Mouse (Mus musculus): ENCODE measurements around the gene Bin2. TPM values are rescaled to one million over a fixed set of nuclear protein-coding genes. Genes with fewer than 3 reads are reported as not detected.

The Bin2 gene
- polyA plus RNA-seq (2017; shearing (Covaris generic)): 759 TPM

GRCm38 (mm10) chr15:100669337-100669736 is at the start of gene Bin2:
Gene Bin2, minus strand, starts transcription at chr15:100669553.

GRCm38 (mm10) chr15:100687430-100687971 is 18.1 kb upstream of the Bin2 start, which contains the start of gene Cela1:
Gene Cela1, minus strand, starts transcription at chr15:100687921.

GRCm38 (mm10) chr15:100636700-100637501 is 32.5 kb downstream of the Bin2 start, which contains the start of gene Smagp:
Gene Smagp, minus strand, starts transcription at chr15:100636940.

GRCm38 (mm10) chr15:100614996-100615824 is 54.1 kb downstream of the Bin2 start, which contains the start of gene Dazap2:
Gene Dazap2, plus strand, starts transcription at chr15:100615349.

GRCm38 (mm10) chr15:100599276-100600046 is 69.9 kb downstream of the Bin2 start, which contains the start of gene Pou6f1:
Gene Pou6f1, minus strand, starts transcription at chr15:100599984.

Other genes starting within 250 kb of the Bin2 start
- not detected for gene Gm5475, start 247.4 kb downstream of the Bin2 start, polyA plus RNA-seq (2017; shearing (Covaris generic))
- 37.1 TPM for gene Slc11a2, start 244.5 kb downstream of the Bin2 start, polyA plus RNA-seq (2017; shearing (Covaris generic))
- 40.3 TPM for gene Letmd1, start 200.5 kb downstream of the Bin2 start, polyA plus RNA-seq (2017; shearing (Covaris generic))
- 3.2 TPM for gene Csrnp2, start 174.1 kb downstream of the Bin2 start, polyA plus RNA-seq (2017; shearing (Covaris generic))
- gene Tfcp2, start 117.5 kb downstream of the Bin2 start, polyA plus RNA-seq (2017; shearing (Covaris generic)): 8.3 TPM
- gene Pou6f1, start 69.6 kb downstream of the Bin2 start, polyA plus RNA-seq (2017; shearing (Covaris generic)): 5.1 TPM
- 544 TPM for gene Dazap2, start 54.2 kb downstream of the Bin2 start, polyA plus RNA-seq (2017; shearing (Covaris generic))
- gene Smagp, start 32.6 kb downstream of the Bin2 start, polyA plus RNA-seq (2017; shearing (Covaris generic)): 0.53 TPM
- gene Cela1, start 18.4 kb upstream of the Bin2 start, polyA plus RNA-seq (2017; shearing (Covaris generic)): 9.6 TPM
- 164 TPM for gene Galnt6, start 59.8 kb upstream of the Bin2 start, polyA plus RNA-seq (2017; shearing (Covaris generic))
- 20.2 TPM for gene Slc4a8, start 92.2 kb upstream of the Bin2 start, polyA plus RNA-seq (2017; shearing (Covaris generic))
- gene Scn8a, start 200.3 kb upstream of the Bin2 start, polyA plus RNA-seq (2017; shearing (Covaris generic)): 0.34 TPM

Measured in activated CD4-positive, CD25-positive, alpha-beta regulatory T cell, adult 9 weeks (primary cell).